Mouse (Mus musculus) erythroblast, embryonic 14.5 days (primary cell): ENCODE data around the gene Itga8.

Experiments
- GATA1 ChIP-seq: IDR thresholded peaks from 2 replicates; pipeline ENCODE4 v1.6.1; 2012; ENCODE audit warnings: low read length, inconsistent platforms, mixed read lengths
- TAL1 ChIP-seq: IDR thresholded peaks from 3 replicates; pipeline ENCODE4 v1.6.1; 2012; ENCODE audit warnings: low read length, inconsistent platforms, mixed read lengths

DNA sequence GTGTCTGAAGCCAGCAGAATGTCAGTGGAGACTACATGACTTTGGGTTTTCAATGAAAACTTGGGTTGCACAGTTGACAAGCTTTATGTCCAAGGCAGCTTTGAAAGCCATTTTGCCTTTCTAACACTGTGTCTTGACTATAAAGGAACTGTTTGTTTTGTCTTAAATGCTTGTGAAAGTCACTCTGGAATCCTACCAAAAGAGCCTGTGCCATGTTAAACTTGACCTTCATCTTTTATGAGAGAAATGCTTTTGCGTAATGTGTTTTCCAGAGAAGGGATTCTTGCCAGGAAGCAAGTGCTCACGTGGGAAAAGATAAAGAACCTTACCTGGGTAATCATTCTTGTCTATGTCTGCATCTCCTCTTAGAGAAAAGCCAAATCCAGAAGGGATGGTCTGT, 72.0 kb downstream of the Itga8 start:
- no peak for TF ChIP-seq GATA1
- TF ChIP-seq TAL1, result no peak
